Mouse (Mus musculus) ES-Bruce4 (cell line): Measurements from ENCODE around the gene Aox4. TPM values are rescaled to one million over a fixed set of nuclear protein-coding genes. Genes with fewer than 3 reads are reported as not detected.

Experiments
- H3K27ac ChIP-seq: 2 replicates; pipeline ENCODE4 v1.5.1; 2012; ENCODE audit warnings: low read length, inconsistent platforms; ENCODE audit not compliant: insufficient read depth
- H3K27me3 ChIP-seq: 2 replicates; pipeline ENCODE4 v1.6.1; 2012; ENCODE audit warnings: mild to moderate bottlenecking, low read length, inconsistent platforms; ENCODE audit not compliant: control insufficient read depth, poor library complexity, insufficient read depth, severe bottlenecking
- H3K36me3 ChIP-seq: 2 replicates; pipeline ENCODE4 v1.6.1; 2012; ENCODE audit warnings: inconsistent platforms, mild to moderate bottlenecking, low read length, moderate library complexity; ENCODE audit not compliant: control insufficient read depth, poor library complexity, insufficient read depth, severe bottlenecking
- H3K4me1 ChIP-seq: one replicate; pipeline ENCODE4 v1.8.1; 2011; ENCODE audit warnings: low read length; ENCODE audit not compliant: control insufficient read depth, insufficient read depth
- H3K4me3 ChIP-seq: 2 replicates; pipeline ENCODE4 v1.5.1; 2011; ENCODE audit warnings: low read depth, mild to moderate bottlenecking, low read length
- H3K9ac ChIP-seq: 2 replicates; pipeline ENCODE4 v1.6.1; 2012; ENCODE audit warnings: low read depth, mild to moderate bottlenecking, inconsistent platforms; ENCODE audit not compliant: poor library complexity, severe bottlenecking
- H3K9me3 ChIP-seq: replicated peaks from 2 replicates; pipeline ENCODE4 v1.6.1; 2012; ENCODE audit warnings: mild to moderate bottlenecking, low read length, inconsistent platforms; ENCODE audit not compliant: control insufficient read depth, poor library complexity, insufficient read depth, severe bottlenecking
- CTCF ChIP-seq: IDR thresholded peaks from one replicate; pipeline ENCODE4 v1.8.1; 2011; ENCODE audit warnings: low read depth, low read length
- EP300 ChIP-seq: IDR thresholded peaks from 2 replicates; pipeline ENCODE4 v1.6.1; 2011; ENCODE audit warnings: low read depth, low read length; ENCODE audit not compliant: insufficient read depth
- POLR2A ChIP-seq: IDR thresholded peaks from one replicate; pipeline ENCODE4 v1.8.1; 2011; ENCODE audit warnings: low read length; ENCODE audit not compliant: insufficient read depth
- polyA plus RNA-seq: library from polyadenylated mRNA; stranded (reverse); fragments of >200 nt; gene quantifications from 2 replicates; pipeline ENCODE4 v1.2.4, GENCODE M21; 2011; ENCODE audit warnings: low read depth; ENCODE audit not compliant: missing spikeins, insufficient read depth, insufficient read length

Gene Aox4
- polyA plus RNA-seq, 1 experiment = not detected

DNA sequence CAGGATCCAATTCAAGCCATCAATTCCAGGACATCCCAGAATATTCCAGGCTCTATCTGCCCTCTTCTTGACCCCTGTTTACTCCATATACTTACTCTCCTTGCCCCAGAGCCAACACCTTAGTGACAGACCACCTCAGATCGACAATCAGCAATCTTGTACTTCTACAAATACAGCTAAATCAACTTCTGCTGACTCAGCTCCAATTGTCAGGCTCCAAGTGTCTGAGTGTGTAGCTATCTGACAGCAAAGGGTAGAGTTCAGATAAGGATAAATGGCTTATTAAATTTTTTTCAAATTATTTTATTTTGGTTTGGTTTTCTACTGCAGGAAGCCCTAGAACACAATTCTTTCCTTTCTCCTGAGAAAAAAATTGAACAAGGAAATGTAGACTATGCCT is 38.3 kb downstream of the Aox4 start:
- H3K9me3 ChIP-seq = no peaks in the 10 kb centered on the region
- no peaks in the 10 kb centered on the region for H3K36me3 ChIP-seq
- H3K27me3 ChIP-seq = no peaks in the 10 kb centered on the region
- H3K9ac ChIP-seq = no peak overlapping the region
- no peak for TF ChIP-seq CTCF
- no peak for TF ChIP-seq POLR2A
- TF ChIP-seq EP300 = no peak
- H3K4me1 ChIP-seq = no peaks in the 10 kb centered on the region
- H3K27ac ChIP-seq = no peak overlapping the region
- H3K4me3 ChIP-seq = no peak overlapping the region

DNA sequence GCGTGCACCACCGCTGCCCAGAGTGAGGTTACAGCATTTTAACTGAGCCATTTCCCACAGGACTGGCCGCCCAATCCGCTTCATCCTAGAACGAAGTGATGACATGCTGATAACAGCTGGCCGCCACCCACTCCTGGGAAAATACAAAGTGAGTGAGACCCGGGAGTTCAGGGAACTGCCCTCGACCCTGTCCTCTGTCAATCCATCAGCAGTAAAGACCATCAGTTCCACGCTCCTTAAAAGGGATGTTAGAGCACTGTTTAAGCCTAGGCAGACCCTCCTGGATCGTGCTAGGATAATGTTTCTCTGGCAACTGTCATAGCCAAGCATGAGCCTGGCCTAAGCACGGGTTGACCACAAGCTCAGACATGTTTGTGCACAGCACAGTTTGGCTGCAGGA is 43.3 kb downstream of the Aox4 start:
- H3K36me3 ChIP-seq = no peaks in the 10 kb centered on the region
- no peaks in the 10 kb centered on the region for H3K9me3 ChIP-seq
- H3K4me1 ChIP-seq = no peaks in the 10 kb centered on the region
- H3K4me3 ChIP-seq = no peak overlapping the region
- H3K27me3 ChIP-seq = no peaks in the 10 kb centered on the region
- TF ChIP-seq EP300 = no peak
- TF ChIP-seq CTCF = no peak
- TF ChIP-seq POLR2A = no peak
- H3K27ac ChIP-seq = no peak overlapping the region
- H3K9ac ChIP-seq = no peak overlapping the region

DNA sequence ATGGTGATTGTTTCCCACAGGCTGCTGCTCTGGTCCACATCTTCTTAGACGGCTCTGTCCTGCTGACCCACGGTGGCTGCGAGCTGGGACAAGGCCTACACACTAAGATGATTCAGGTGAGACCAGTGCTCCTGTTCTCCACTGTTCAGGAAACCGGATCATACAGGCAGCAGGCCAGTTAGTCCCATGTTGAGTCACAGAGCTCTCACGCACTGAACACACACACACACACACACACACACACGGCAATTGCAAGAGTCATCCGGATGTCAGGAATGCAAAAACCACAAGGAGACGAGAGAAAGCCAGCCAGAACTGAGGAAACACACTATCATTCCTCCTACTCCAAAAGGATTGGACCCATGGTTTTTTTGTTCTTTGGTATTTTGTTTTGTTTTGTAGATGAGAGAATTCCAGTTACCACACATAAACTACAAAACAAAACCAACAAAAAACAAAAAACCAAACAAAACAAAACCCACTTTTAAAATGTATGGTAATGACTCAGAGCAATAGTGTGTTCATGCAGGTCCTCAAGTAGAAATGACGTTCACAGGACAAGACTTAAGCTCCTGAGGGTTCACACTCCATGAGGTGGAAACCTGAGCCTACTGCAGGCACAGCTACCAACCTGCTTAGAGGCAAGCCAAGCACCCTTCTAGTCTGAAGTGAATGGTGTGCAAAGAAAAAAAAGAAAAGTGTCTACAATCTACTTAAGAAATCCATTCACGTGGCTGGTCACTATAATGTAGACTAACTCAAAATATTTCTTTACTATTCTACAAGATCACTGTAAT is 47.2 kb downstream of the Aox4 start:
- Histone ChIP-seq H3K36me3 (no peaks in the 10 kb centered on the region), H3K9me3 (no peaks in the 10 kb centered on the region), H3K27ac (no peak overlapping the region), H3K4me1 (no peaks in the 10 kb centered on the region), H3K27me3 (no peaks in the 10 kb centered on the region; the same call in 1 of the 2 replicates), H3K4me3 (no peak overlapping the region), H3K9ac (no peak overlapping the region)
- TF ChIP-seq CTCF (no peak), POLR2A (no peak), EP300 (no peak)

DNA sequence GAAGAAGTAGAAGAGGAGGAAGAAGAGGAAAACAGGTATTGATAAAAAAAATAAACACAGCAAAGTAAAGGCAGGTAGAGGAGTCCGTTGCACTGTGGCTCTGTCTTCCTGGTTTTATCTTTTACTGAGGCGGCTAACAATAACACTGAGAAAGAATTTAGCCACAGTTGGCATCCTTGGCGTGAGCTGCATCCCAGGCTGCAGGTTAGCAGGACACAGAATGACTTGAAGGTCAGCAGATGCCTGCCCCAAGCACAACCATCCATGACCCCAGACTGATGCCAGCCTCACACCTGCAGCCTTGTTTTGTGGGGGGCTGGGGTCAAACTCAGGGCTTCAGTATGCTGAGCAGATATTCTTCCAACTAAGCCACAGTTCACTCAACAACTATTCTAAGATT is 50.1 kb downstream of the Aox4 start:
- Histone ChIP-seq H3K4me3 (no peak overlapping the region), H3K27me3 (no peaks in the 10 kb centered on the region; the same call in 1 of the 2 replicates), H3K36me3 (no peaks in the 10 kb centered on the region), H3K27ac (no peak overlapping the region), H3K4me1 (no peaks in the 10 kb centered on the region), H3K9me3 (no peaks in the 10 kb centered on the region), H3K9ac (no peak overlapping the region)
- TF ChIP-seq EP300 (no peak), POLR2A (no peak), CTCF (no peak)

DNA sequence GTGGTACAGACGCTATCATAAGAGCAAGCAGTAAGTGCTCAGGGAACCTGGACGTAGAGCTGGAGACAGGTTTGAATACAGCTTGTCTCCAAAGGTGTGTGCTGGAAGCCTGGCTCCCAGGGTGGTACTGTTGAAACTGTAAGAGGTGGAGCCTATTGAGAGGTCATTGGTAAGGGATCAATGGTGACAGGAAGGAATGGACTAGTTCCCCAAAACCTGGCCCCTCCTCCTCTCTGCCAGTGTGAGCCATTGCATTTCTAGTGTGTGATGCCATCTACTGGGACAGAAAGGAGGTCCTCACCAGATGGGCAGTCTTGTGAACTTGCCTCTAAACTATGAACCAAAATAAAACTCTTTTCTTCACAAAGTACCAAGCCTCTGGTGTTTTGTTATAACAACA is 58.0 kb downstream of the Aox4 start:
- Histone ChIP-seq H3K27me3 (peaks cover 2% of the 10 kb centered on the region; the same call in 1 of the 2 replicates), H3K9ac (no peak overlapping the region), H3K27ac (no peak overlapping the region), H3K4me3 (no peak overlapping the region), H3K36me3 (no peaks in the 10 kb centered on the region), H3K4me1 (no peaks in the 10 kb centered on the region), H3K9me3 (no peaks in the 10 kb centered on the region)
- TF ChIP-seq EP300 = no peak
- no peak for TF ChIP-seq CTCF
- TF ChIP-seq POLR2A = no peak

DNA sequence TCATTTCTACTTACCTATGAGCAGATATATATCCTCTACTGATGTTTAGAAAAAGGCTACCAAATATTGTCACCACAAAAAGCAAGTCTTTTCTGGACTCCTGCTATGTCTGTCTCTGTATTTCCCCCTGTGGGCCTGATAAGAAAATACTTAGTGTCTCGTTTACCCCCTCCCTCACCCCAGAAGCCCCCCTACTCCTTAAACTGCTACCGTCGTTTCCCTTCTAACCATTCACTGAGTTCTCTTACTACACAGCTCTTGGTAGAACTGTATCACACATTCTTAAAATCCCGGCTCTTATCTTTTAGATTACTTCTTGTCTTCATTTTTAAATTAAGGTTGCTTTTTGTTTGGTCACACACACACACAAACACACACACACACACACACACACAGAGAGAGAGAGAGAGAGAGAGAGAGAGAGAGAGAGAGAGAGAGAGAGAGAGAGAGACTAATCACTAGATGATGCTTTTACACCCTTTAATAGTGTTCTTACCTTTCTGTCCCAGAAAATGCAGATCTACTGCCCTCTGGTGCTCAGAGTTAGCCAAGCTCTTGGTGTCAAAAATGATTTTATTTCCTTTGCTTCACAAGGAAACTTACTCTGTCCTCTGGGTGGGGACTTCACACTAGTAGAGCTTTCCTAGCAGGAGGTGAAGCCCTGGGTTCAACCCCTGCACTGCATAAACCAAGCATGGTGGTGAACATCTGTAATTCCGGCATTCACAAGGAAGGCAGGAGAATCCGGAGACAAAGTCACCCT is 60.8 kb downstream of the Aox4 start:
- Histone ChIP-seq H3K4me1 (peaks cover 3% of the 10 kb centered on the region), H3K36me3 (no peaks in the 10 kb centered on the region), H3K9ac (no peak overlapping the region), H3K4me3 (no peak overlapping the region), H3K27ac (no peak overlapping the region), H3K27me3 (peaks cover 2% of the 10 kb centered on the region; the same call in 1 of the 2 replicates), H3K9me3 (no peaks in the 10 kb centered on the region)
- TF ChIP-seq POLR2A = no peak
- TF ChIP-seq EP300 = no peak
- TF ChIP-seq CTCF = no peak
